Comparison of ENCODE assay signal across 8 mouse cellular contexts in genomic region chr11:94957693-94958064, GRCm38 (mm10). TPM values are rescaled to one million over a fixed set of nuclear protein-coding genes. Genes with fewer than 3 reads are reported as not detected.
DNase-seq lines count a peak whose midpoint lies in the region; ATAC-seq lines count a peak whose summit lies in the region.
"Had no signal": no experiment of that assay in that cellular context is flagged by ENCODE, and none has a peak within 500 bp of the region (broad histone marks: within the 10 kb centered on the region; RNA-seq: fewer than 3 reads in every experiment).

No protein-coding gene starts in this region.

- H3K9me3 ChIP-seq in forebrain, embryonic 14.5 days (replicated peaks; ENCODE audit: control insufficient read depth, low read length): no peaks in the 10 kb centered on the region
- no peaks in the 10 kb centered on the region for H3K9me3 ChIP-seq in intestine, embryonic 15.5 days
- H3K9me3 ChIP-seq in stomach, embryonic 14.5 days (ENCODE audit: control insufficient read depth, low read depth, low read length): no peaks in the 10 kb centered on the region

- H3K27ac ChIP-seq in forebrain, embryonic 14.5 days (ENCODE audit: low read depth, low read length): peak overlapping the region; percentile 44
- peak overlapping the region; percentile 29 for H3K27ac ChIP-seq in intestine, embryonic 15.5 days
- peak overlapping the region; percentile 55; the same call in 1 of the 2 replicates for H3K27ac ChIP-seq in stomach, embryonic 14.5 days (ENCODE audit: low read length)

- H3K4me1 ChIP-seq in forebrain, embryonic 14.5 days (ENCODE audit: control insufficient read depth, insufficient read depth, low read length): no peaks in the 10 kb centered on the region; the same call in 1 of the 2 replicates
- peaks cover 13% of the 10 kb centered on the region for H3K4me1 ChIP-seq in intestine, embryonic 15.5 days (replicated peaks)
- H3K4me1 ChIP-seq in stomach, embryonic 14.5 days (ENCODE audit: control insufficient read depth, insufficient read depth, low read length): peaks cover 13% of the 10 kb centered on the region; the same call in 1 of the 2 replicates

- no peaks in the 10 kb centered on the region for H3K36me3 ChIP-seq in forebrain, embryonic 14.5 days (ENCODE audit: control insufficient read depth, insufficient read depth, low read length)
- H3K36me3 ChIP-seq in intestine, embryonic 15.5 days: no peaks in the 10 kb centered on the region
- no peaks in the 10 kb centered on the region for H3K36me3 ChIP-seq in stomach, embryonic 14.5 days (ENCODE audit: control insufficient read depth, insufficient read depth, low read length)

- H3K9ac ChIP-seq in forebrain, embryonic 14.5 days (ENCODE audit: low read length): no peak overlapping the region
- no peak overlapping the region for H3K9ac ChIP-seq in intestine, embryonic 15.5 days
- H3K9ac ChIP-seq in stomach, embryonic 14.5 days (replicated peaks; ENCODE audit: low read depth, low read length): no peak overlapping the region

- DNase-seq in lung, adult 18-20 months: peak; percentile 43 to 56
- DNase-seq in lung, postnatal 4 days: no peak
- no peak for DNase-seq in forebrain, embryonic 14.5 days (ENCODE audit: low spot score)
- DNase-seq in embryo, embryonic 10 days (ENCODE audit: low spot score): no peak
- no peak for DNase-seq in urinary bladder, adult 18-20 months (ENCODE audit: low spot score in 2 of 2)

- H3K4me3 ChIP-seq in forebrain, embryonic 14.5 days (ENCODE audit: low read depth, low read length): no peak overlapping the region
- no peak overlapping the region for H3K4me3 ChIP-seq in intestine, embryonic 15.5 days (replicated peaks)
- no peak overlapping the region for H3K4me3 ChIP-seq in stomach, embryonic 14.5 days (ENCODE audit: low read depth, low read length)

- ATAC-seq in forebrain, embryonic 14.5 days: no peak; the same call in 1 of the 2 replicates
- no peak for ATAC-seq in intestine, embryonic 15.5 days
- ATAC-seq in stomach, embryonic 14.5 days (ENCODE audit: insufficient number of reproducible peaks, insufficient read depth, low FRiP score, low read depth): no peak

- H3K4me2 ChIP-seq in forebrain, embryonic 14.5 days (ENCODE audit: low read length): no peak overlapping the region
- H3K4me2 ChIP-seq in intestine, embryonic 15.5 days (replicated peaks): peak overlapping the region; percentile 26; the same call in 1 of the 2 replicates
- no peak overlapping the region for H3K4me2 ChIP-seq in stomach, embryonic 14.5 days (replicated peaks; ENCODE audit: low read depth, low read length)

- WGBS in forebrain, embryonic 14.5 days: 88% methylated on average over 9 of the region's 9 CpGs
- 88% methylated on average over 9 of the region's 9 CpGs for WGBS in intestine, embryonic 15.5 days
- 83% methylated on average over 9 of the region's 9 CpGs for WGBS in stomach, embryonic 14.5 days

- no peaks in the 10 kb centered on the region for H3K27me3 ChIP-seq in forebrain, embryonic 14.5 days (replicated peaks; ENCODE audit: control insufficient read depth, insufficient read depth, low read length)
- H3K27me3 ChIP-seq in intestine, embryonic 15.5 days (replicated peaks): no peaks in the 10 kb centered on the region
- H3K27me3 ChIP-seq in stomach, embryonic 14.5 days (ENCODE audit: control insufficient read depth, insufficient read depth, low read length): no peaks in the 10 kb centered on the region

RNA-seq across cellular contexts. Expression of gene Hils1, which starts 9.7 kb away (rescaled TPM):
- not detected in 2 replicates for polyA plus RNA-seq in forebrain, embryonic 14.5 days (2014; fragmentation: Nextera tagmentation; extraction: Ambion mirVana)
- polyA plus RNA-seq in intestine, embryonic 15.5 days (2015; fragmentation: Nextera tagmentation; extraction: Ambion mirVana): not detected in 2 replicates
- polyA plus RNA-seq in stomach, embryonic 14.5 days (2014; fragmentation: Nextera tagmentation; extraction: Ambion mirVana): not detected in 2 replicates
- polyA plus RNA-seq: spleen, adult 2 months had no signal

RNA-seq across cellular contexts. Expression of gene Sgca, which starts 18.4 kb away (rescaled TPM):
- polyA plus RNA-seq in forebrain, embryonic 14.5 days (2014; fragmentation: Nextera tagmentation; extraction: Ambion mirVana): not detected in 2 replicates
- polyA plus RNA-seq in intestine, embryonic 15.5 days (2015; fragmentation: Nextera tagmentation; extraction: Ambion mirVana): 0.19 TPM in 1 of 2 replicates, not detected in the other
- polyA plus RNA-seq in stomach, embryonic 14.5 days (2014; fragmentation: Nextera tagmentation; extraction: Ambion mirVana): 0.30 and 0.46 TPM in 2 replicates

RNA-seq across cellular contexts. Expression of gene Col1a1, which starts 21.7 kb away (rescaled TPM):
- 20.6 and 41.7 TPM in 2 replicates for polyA plus RNA-seq in forebrain, embryonic 14.5 days (2014; fragmentation: Nextera tagmentation; extraction: Ambion mirVana)
- polyA plus RNA-seq in intestine, embryonic 15.5 days (2015; fragmentation: Nextera tagmentation; extraction: Ambion mirVana): 984 and 1,087 TPM in 2 replicates
- polyA plus RNA-seq in stomach, embryonic 14.5 days (2014; fragmentation: Nextera tagmentation; extraction: Ambion mirVana): 1,157 and 1,247 TPM in 2 replicates

RNA-seq across cellular contexts. Expression of gene Ppp1r9b, which starts 33.2 kb away (rescaled TPM):
- 20.8 and 21.8 TPM in 2 replicates for polyA plus RNA-seq in forebrain, embryonic 14.5 days (2014; fragmentation: Nextera tagmentation; extraction: Ambion mirVana)
- 6.8 and 8.1 TPM in 2 replicates for polyA plus RNA-seq in intestine, embryonic 15.5 days (2015; fragmentation: Nextera tagmentation; extraction: Ambion mirVana)
- 13.5 and 14.4 TPM in 2 replicates for polyA plus RNA-seq in stomach, embryonic 14.5 days (2014; fragmentation: Nextera tagmentation; extraction: Ambion mirVana)

RNA-seq across cellular contexts. Expression of gene Samd14, which starts 52.0 kb away (rescaled TPM):
- polyA plus RNA-seq in forebrain, embryonic 14.5 days (2014; fragmentation: Nextera tagmentation; extraction: Ambion mirVana): 81.7 and 96.5 TPM in 2 replicates
- 15.0 and 15.3 TPM in 2 replicates for polyA plus RNA-seq in intestine, embryonic 15.5 days (2015; fragmentation: Nextera tagmentation; extraction: Ambion mirVana)
- polyA plus RNA-seq in stomach, embryonic 14.5 days (2014; fragmentation: Nextera tagmentation; extraction: Ambion mirVana): 22.8 and 24.5 TPM in 2 replicates

Comparison
In these comparisons a context has a peak if more than half of its experiments do, and no peak if none do; other contexts are left out.
1. DNase-seq: peak in lung, adult 18-20 months (2 of 2); none in lung, postnatal 4 days (0 of 2), forebrain, embryonic 14.5 days (single experiment), embryo, embryonic 10 days (single experiment) and urinary bladder, adult 18-20 months (0 of 2).
2. RNA of gene Col1a1, which starts 21.7 kb away (polyA plus RNA-seq): 1,157 to 1,247 TPM in stomach, embryonic 14.5 days and 984 to 1,087 TPM in intestine, embryonic 15.5 days; 20.6 to 41.7 TPM in forebrain, embryonic 14.5 days; every median in the first group is over 10 times any median in the second.
3. Peak in every context shown above with its lines, with median percentiles within 50 percentile points of each other: H3K27ac ChIP-seq.